In genomic region chr3:87408171-87408570, GRCm38 (mm10) we compare ENCODE assay signal across 8 mouse cellular contexts. TPM values are rescaled to one million over a fixed set of nuclear protein-coding genes. Genes with fewer than 3 reads are reported as not detected.
DNase-seq lines count a peak whose midpoint lies in the region; ATAC-seq lines count a peak whose summit lies in the region.

No protein-coding gene starts in this region.

- no peak overlapping the region for H3K9ac ChIP-seq in kidney, embryonic 15.5 days
- H3K9ac ChIP-seq in embryonic facial prominence, embryonic 14.5 days (ENCODE audit: low read depth, low read length), result no peak overlapping the region

- WGBS in kidney, embryonic 15.5 days, result 28% methylated on average over 4 of the region's 4 CpGs
- 24% methylated on average over 4 of the region's 4 CpGs for WGBS in embryonic facial prominence, embryonic 14.5 days

- H3K4me3 ChIP-seq in kidney, embryonic 15.5 days (replicated peaks), result no peak overlapping the region
- no peak overlapping the region for H3K4me3 ChIP-seq in embryonic facial prominence, embryonic 14.5 days (ENCODE audit: low read depth, low read length)

- H3K36me3 ChIP-seq in kidney, embryonic 15.5 days, result no peaks in the 10 kb centered on the region
- H3K36me3 ChIP-seq in embryonic facial prominence, embryonic 14.5 days (ENCODE audit: control insufficient read depth, insufficient read depth, low read length), result no peaks in the 10 kb centered on the region

- H3K4me1 ChIP-seq in kidney, embryonic 15.5 days, result peaks cover 4% of the 10 kb centered on the region; the same call in 1 of the 2 replicates
- H3K4me1 ChIP-seq in embryonic facial prominence, embryonic 14.5 days (ENCODE audit: control insufficient read depth, insufficient read depth, low read length), result no peaks in the 10 kb centered on the region

- H3K27ac ChIP-seq in kidney, embryonic 15.5 days, result no peak overlapping the region
- no peak overlapping the region for H3K27ac ChIP-seq in embryonic facial prominence, embryonic 14.5 days (replicated peaks; ENCODE audit: low read depth, low read length)

- DNase-seq in kidney, postnatal 36 days, result peak; percentile 12 to 14
- peak; percentile 61 for DNase-seq in MEL-GATA-1-ER (ENCODE audit: extremely low read depth, low read depth)
- peak; percentile 34 for DNase-seq in embryonic facial prominence, embryonic 14.5 days (ENCODE audit: low spot score)
- DNase-seq in monocyte, adult 2 months (ENCODE audit: low read depth in 1 of 2, low spot score in 2 of 2), result peak; percentile 21 to 26
- DNase-seq in frontal cortex, postnatal 25 days (ENCODE audit: low spot score in 2 of 2), result no peak
- no peak for DNase-seq in testis, postnatal 10 days (ENCODE audit: low spot score)
- DNase-seq in kidney, postnatal 14 days, result no peak

- H3K27me3 ChIP-seq in kidney, embryonic 15.5 days, result no peaks in the 10 kb centered on the region
- H3K27me3 ChIP-seq in embryonic facial prominence, embryonic 14.5 days (replicated peaks; ENCODE audit: control insufficient read depth, insufficient read depth, low read length), result no peaks in the 10 kb centered on the region

- no peaks in the 10 kb centered on the region for H3K9me3 ChIP-seq in kidney, embryonic 15.5 days (replicated peaks)
- no peaks in the 10 kb centered on the region for H3K9me3 ChIP-seq in embryonic facial prominence, embryonic 14.5 days (ENCODE audit: control insufficient read depth, low read length)

- no peak overlapping the region for H3K4me2 ChIP-seq in kidney, embryonic 15.5 days
- H3K4me2 ChIP-seq in embryonic facial prominence, embryonic 14.5 days (ENCODE audit: low read depth, low read length), result no peak overlapping the region

- ATAC-seq in kidney, embryonic 15.5 days (replicated peaks; ENCODE audit: low FRiP score), result no peak
- no peak for ATAC-seq in embryonic facial prominence, embryonic 14.5 days (ENCODE audit: low read depth)

RNA-seq across cellular contexts. Expression of gene Fcrl5, which starts 27.4 kb away (rescaled TPM):
- polyA plus RNA-seq in kidney, embryonic 15.5 days (2015; fragmentation: Nextera tagmentation; extraction: Ambion mirVana), result not detected in 2 replicates
- polyA plus RNA-seq in embryonic facial prominence, embryonic 14.5 days (2014; fragmentation: Nextera tagmentation; extraction: Ambion mirVana), result not detected in 2 replicates

RNA-seq across cellular contexts. Expression of gene Fcrl1, which starts 32.0 kb away (rescaled TPM):
- 0.36 and 0.66 TPM in 2 replicates for polyA plus RNA-seq in kidney, embryonic 15.5 days (2015; fragmentation: Nextera tagmentation; extraction: Ambion mirVana)
- 0.11 and 0.69 TPM in 2 replicates for polyA plus RNA-seq in embryonic facial prominence, embryonic 14.5 days (2014; fragmentation: Nextera tagmentation; extraction: Ambion mirVana)

RNA-seq across cellular contexts. Expression of gene Cd5l, which starts 50.5 kb away (rescaled TPM):
- 0.68 and 0.80 TPM in 2 replicates for polyA plus RNA-seq in kidney, embryonic 15.5 days (2015; fragmentation: Nextera tagmentation; extraction: Ambion mirVana)
- 0.35 TPM in 1 of 2 replicates, not detected in the other for polyA plus RNA-seq in embryonic facial prominence, embryonic 14.5 days (2014; fragmentation: Nextera tagmentation; extraction: Ambion mirVana)

Comparison
In these comparisons a context has a peak if more than half of its experiments do, and no peak if none do; other contexts are left out.
1. DNase-seq: peak in kidney, postnatal 36 days (2 of 2), MEL-GATA-1-ER (single experiment), embryonic facial prominence, embryonic 14.5 days (single experiment) and monocyte, adult 2 months (2 of 2); none in frontal cortex, postnatal 25 days (0 of 2), testis, postnatal 10 days (single experiment) and kidney, postnatal 14 days (single experiment).